Mouse (Mus musculus) forelimb bud, embryonic 11.5 days (tissue): Measurements from ENCODE around the gene Ube2i.
"Not testable (repeated sequence)": the region's sequence is repeated elsewhere in the genome, so short reads cannot be mapped to it uniquely, and the experiment has no call there.

Experiments used
- DNase-seq: peaks from one replicate; pipeline ENCODE4 v3.0.0-alpha.2; 2012; ENCODE audit warnings: low read depth, low spot score

The Ube2i gene

DNA sequence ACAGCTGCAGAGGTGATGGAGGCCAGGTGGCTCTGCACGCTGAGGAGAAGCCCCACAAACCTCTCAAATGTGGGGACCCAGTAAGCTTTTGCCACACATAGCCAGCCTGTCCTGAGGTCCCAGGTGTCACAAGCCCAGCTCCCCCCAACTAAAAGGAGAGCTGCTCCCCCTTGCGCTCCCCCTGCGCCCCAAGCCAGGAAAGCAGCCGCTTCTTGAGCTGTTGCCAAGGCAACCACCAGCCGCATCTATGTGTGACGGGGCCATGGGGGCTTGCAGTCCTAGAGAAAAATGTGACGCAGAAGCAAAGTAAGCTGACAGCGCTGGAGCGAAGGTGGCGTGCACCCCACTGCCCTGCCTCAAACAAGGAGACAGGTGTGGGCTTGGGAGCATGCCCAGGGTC lies 20.7 kb downstream of the Ube2i start:
- no peak for DNase-seq

DNA sequence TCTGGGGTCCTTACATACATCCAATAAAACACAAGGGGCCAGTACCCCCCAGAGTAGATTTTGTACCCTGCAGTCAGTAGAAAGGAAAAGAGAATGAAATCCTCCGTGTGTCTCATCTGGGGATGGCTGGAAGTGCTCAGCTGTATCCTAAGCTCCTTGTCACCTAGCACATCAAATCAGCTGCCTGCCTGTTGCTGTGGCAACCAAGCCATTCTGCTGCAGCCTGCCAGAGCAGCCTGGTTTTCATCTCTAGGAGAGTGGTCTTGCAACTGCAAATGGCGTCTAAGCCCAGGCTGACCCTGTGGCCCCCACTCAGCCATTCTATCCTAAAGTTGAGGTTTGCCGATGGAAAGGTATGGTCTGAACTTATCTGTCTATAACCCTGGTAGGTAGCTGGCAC lies 21.8 kb downstream of the Ube2i start:
- DNase-seq = no peak

DNA sequence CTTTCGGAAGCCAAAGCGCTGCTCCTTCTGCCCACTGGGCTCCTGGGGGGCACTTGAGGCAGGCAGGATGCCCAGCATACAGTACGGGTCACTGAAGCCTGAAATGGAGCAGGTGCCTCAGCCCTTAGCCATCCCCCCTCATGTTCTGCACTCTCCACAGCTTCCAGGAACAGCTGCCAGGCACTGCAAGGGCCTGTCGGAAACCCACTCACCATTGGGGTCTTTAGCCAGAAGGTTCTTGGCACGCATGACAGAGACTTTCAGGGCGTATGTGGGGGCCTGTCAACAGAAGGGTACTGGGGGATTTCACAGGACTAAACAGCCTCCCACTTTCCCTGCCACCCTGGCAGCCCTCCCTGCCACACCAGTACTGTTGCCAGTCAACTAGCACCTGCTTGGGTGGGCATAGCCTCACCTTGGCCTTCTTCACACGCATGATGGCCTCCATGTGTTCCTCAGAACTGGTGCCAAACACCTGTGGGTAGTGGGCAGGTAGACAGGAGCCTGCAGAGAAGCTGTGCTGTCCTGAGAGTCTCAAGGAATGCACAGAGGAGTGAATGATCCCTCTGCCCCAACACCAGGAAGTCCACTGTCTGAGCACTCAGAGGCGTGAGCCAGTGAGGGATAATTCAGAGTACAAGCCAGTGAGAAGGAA lies 24.1 kb downstream of the Ube2i start:
- DNase-seq = no peak

- DNase-seq = no peak
Measured at GRCm38 (mm10) chr17:25248033-25248750, 26.2 kb downstream of the Ube2i start.

DNA sequence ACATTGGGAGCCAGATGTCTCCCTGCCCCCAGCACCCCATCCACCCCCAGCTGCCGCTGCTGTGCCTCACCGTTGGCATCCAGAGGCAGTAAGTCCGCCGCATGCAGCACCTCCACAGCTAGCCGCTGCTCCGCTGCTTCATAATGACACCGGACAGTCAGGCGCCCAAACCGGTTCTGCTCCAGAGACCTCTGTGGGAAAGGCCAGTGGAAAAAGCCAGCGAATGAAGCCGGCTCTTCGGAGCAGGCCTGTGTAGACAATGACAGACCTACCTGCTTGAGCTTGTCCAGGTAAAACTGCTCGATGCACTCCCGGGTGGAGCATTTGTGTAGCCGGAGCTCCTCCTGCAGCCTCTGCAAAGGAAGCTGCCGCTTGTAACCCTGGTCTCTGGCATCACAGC lies 30.2 kb downstream of the Ube2i start:
- DNase-seq = no peak

- no peak for DNase-seq
Measured at GRCm38 (mm10) chr17:25243131-25243780, 31.2 kb downstream of the Ube2i start.

- DNase-seq = peak; percentile 97
Measured at GRCm38 (mm10) chr17:25239695-25240636, 34.5 kb downstream of the Ube2i start, which contains the start of the genes Gnptg and Tsr3. Gnptg (minus strand) TSS chr17:25240124. Tsr3 (plus strand) TSS chr17:25240170.

DNA sequence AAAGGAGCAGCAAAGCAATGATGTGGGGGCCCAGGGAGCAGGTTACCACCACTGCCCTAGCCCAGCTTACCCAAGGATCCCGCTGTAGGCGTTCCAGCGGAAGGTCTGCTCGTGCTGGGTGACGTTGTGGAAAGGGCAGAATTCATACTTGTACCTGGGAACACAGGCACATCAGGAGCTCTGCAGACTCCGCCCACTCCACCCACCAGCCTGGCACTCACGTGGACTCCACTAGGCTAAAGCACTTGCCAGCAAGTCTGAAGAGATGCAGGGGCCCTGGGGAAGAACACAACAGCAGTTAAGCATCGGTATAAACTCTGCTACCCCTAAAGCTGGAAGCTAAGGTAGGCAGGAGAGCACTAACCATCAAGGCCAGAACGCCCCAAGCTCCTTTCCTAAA lies 38.8 kb downstream of the Ube2i start:
- DNase-seq = no peak

- not testable (repeated sequence) for DNase-seq
Measured at GRCm38 (mm10) chr17:25231621-25232020, 42.8 kb downstream of the Ube2i start.

GRCm38 (mm10) chr17:25230700-25231099 lies 43.7 kb downstream of the Ube2i start:
- no peak for DNase-seq

- DNase-seq = not testable (repeated sequence)
Measured at GRCm38 (mm10) chr17:25230014-25230655, 44.3 kb downstream of the Ube2i start.

DNA sequence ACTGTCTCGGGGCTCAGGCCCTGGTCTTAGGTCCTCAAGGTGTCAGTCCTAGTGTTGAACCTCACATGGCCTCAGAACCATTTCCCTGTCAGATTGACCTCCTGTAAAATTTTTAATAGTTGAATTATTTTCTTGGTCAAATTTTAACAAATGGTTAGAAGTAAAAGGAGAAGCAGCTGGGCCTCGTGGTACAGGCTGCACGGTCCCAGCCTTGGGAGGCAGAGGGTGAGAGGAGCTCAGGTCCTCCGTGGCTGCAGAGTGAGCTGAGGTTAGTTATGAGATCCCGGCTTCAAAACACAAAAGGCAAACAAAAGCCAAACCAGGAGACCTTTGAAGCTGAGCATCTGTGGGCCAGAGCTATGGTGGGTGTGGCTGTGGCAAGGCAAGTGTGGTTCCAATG lies 46.4 kb downstream of the Ube2i start:
- no peak for DNase-seq

DNA sequence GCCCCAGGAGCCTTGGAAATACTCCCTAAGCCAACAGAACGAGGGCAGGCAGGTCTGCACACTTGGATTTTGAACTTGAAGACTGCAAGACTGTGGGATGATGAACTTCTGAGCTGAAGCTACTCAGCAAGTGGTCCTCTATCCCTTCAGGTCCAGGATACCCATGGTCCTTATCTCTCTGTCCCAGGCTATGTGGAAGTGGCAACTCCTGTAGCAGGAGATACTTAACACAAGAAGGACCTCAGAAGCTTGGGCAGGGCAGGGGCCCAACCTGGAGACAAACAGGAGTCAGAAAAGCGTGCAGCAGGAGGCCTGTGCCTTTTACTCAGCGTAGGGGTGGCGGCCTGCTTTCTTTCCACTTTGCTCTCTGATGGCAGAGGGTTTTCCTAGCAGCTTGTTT lies 48.8 kb downstream of the Ube2i start:
- DNase-seq = no peak

DNA sequence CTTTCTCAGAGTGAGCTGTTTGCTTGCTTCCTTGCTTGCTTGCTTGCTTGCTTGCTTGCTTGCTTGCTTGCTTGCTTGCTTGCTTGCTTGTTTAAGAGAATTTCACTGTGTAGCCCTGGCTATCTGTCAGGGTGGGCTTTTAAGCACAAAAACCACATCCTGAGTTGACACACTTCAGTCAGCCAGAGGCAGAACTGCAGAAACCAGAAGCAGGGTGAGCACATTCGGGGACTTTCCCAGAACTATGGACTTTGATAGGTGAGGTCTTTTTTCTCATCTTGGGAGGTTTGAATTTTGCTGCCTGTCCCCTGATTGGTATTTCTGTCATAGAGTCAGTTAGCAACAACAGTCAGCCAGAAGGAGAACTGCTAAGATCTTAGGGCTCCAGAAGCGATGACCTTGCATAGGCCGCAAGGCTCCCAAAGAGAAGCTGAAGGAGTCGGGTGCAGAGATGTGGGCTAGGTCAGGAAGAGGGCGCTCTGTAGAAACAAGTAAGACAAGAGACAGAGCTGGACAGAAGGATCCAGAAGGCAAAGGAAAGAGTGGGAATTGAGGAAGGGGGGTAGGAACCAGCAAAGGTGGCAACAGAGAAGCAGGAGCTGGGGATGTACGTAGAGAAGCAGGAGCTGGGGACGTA lies 49.7 kb downstream of the Ube2i start:
- DNase-seq = no peak

DNA sequence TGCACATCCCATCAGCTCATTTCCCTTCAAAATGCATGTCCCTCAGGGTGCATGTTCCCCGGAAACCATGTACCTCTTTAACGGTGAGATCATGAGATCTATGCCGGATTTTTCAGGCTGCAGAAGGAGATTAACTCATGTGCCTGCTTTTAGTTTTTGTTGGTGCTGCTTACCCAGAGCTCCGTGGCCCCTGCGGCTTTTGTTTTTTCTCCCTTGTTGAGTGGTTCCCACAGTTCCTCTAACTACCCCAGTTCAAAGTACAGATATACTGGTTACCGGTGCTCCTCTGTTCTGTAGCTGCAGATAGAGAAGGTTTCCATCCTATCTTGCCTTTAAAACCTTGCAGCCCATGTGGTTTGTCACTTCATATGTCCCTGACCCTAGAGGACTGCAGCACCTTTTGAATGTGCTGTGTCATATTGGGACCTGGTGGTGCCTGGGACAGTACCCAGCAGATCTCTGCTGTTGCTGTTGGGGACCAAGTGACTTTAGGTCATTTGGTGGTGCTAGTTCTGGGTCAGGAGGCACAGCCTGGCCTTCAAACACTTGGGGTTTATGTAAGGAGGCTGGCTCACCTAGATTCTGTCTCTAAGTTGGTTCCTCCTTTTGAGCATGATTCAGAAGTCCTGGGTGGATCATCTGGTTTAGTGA lies 51.3 kb downstream of the Ube2i start:
- DNase-seq = no peak

GRCm38 (mm10) chr17:25222504-25222940 lies 51.9 kb downstream of the Ube2i start:
- not testable (repeated sequence) for DNase-seq

- DNase-seq = peak; percentile 20
Measured at GRCm38 (mm10) chr17:25221821-25222503, 52.5 kb downstream of the Ube2i start.

- DNase-seq = no peak
Measured at GRCm38 (mm10) chr17:25220746-25221145, 53.7 kb downstream of the Ube2i start.
